Mouse (Mus musculus): ENCODE measurements around the gene Hpgds. TPM values are rescaled to one million over a fixed set of nuclear protein-coding genes. Genes with fewer than 3 reads are reported as not detected.

The Hpgds gene
- polyA plus RNA-seq, 1 experiment: not detected

- peaks cover 2% of the 10 kb centered on the region; the same call in 1 of the 2 replicates for H3K4me1 ChIP-seq (ENCODE audit: control insufficient read depth, insufficient read depth, low read length)
- H3K27ac ChIP-seq (ENCODE audit: insufficient read depth, low read depth, low read length): no peak overlapping the region
- TF ChIP-seq CTCF (IDR thresholded peaks at IDR 0.05; ENCODE audit: insufficient read depth, low read depth, low read length) (no peak), POLR2A (IDR thresholded peaks at IDR 0.05; ENCODE audit: insufficient read depth, low read depth, low read length) (no peak)
- WGBS: 48% methylated on average over 2 of the region's 2 CpGs
- H3K4me3 ChIP-seq (ENCODE audit: insufficient read depth, low read depth, low read length): no peak overlapping the region
Measured at GRCm38 (mm10) chr6:65075201-65075600, 69.5 kb downstream of the Hpgds start.

Other genes with a start within 250 kb of the Hpgds start
- not detected in 2 replicates for gene Smarcad1, start 102.3 kb downstream of the Hpgds start, polyA plus RNA-seq (2012; ENCODE audit: insufficient read depth, insufficient read length, low replicate concordance, missing spikeins)
- gene C130060K24Rik, start 236.2 kb upstream of the Hpgds start, polyA plus RNA-seq (2012; ENCODE audit: insufficient read depth, insufficient read length, low replicate concordance, missing spikeins): not detected in 2 replicates